Mouse (Mus musculus) liver, embryonic 16.5 days (tissue): Measurements from ENCODE around the gene B9d2. TPM values are rescaled to one million over a fixed set of nuclear protein-coding genes. Genes with fewer than 3 reads are reported as not detected.
"Not testable (repeated sequence)": the region's sequence is repeated elsewhere in the genome, so short reads cannot be mapped to it uniquely, and the experiment has no call there.

Source experiments
- ATAC-seq: fragments of 200-750 bp; cut with Nextera tagmentation; 2 replicates; pipeline ENCODE4 v1.8.0; 2017; ENCODE audit warnings: low read depth, mild to moderate bottlenecking, moderate number of reproducible peaks, moderate library complexity
- H3K27ac ChIP-seq: fragments of 300-500 bp; sonication (generic); 2 replicates; pipeline ENCODE4 v1.5.1; 2014; ENCODE audit warnings: mild to moderate bottlenecking, low read length
- H3K27me3 ChIP-seq: fragments of 300-500 bp; sonication (generic); 2 replicates; pipeline ENCODE4 v1.6.1; 2014; ENCODE audit warnings: low read depth, low read length, mixed read lengths; ENCODE audit not compliant: control insufficient read depth, insufficient read depth
- H3K36me3 ChIP-seq: fragments of 300-500 bp; sonication (generic); 2 replicates; pipeline ENCODE4 v1.6.1; 2014; ENCODE audit warnings: mild to moderate bottlenecking; ENCODE audit not compliant: control insufficient read depth, insufficient read depth
- H3K4me1 ChIP-seq: fragments of 300-500 bp; sonication (generic); 2 replicates; pipeline ENCODE4 v1.6.1; 2014; ENCODE audit warnings: low read depth, low read length, mixed read lengths; ENCODE audit not compliant: control insufficient read depth
- H3K4me2 ChIP-seq: fragments of 300-500 bp; sonication (generic); 2 replicates; pipeline ENCODE4 v1.6.1; 2014; ENCODE audit warnings: low read depth, low read length, mixed read lengths
- H3K4me3 ChIP-seq: fragments of 300-500 bp; sonication (generic); 2 replicates; pipeline ENCODE4 v1.5.1; 2014; ENCODE audit warnings: low read depth, mild to moderate bottlenecking, low read length
- H3K9ac ChIP-seq: fragments of 300-500 bp; sonication (generic); 2 replicates; pipeline ENCODE4 v1.6.1; 2014; ENCODE audit warnings: low read depth, low read length
- H3K9me3 ChIP-seq: fragments of 300-500 bp; sonication (generic); replicated peaks from 2 replicates; pipeline ENCODE4 v1.6.1; 2016; ENCODE audit warnings: low read length; ENCODE audit not compliant: control insufficient read depth
- WGBS: fragments of 180-500 bp; shearing (Covaris S2); extraction: QIAGEN DNeasy Blood & Tissue Kit; methylation state at CpG from one replicate; pipeline ENCODE4 v1.1.7; 2014; ENCODE audit not compliant: insufficient replicate concordance; 5-methylcytosine and 5-hydroxymethylcytosine counted together
- polyA plus RNA-seq: library from polyadenylated mRNA; unstranded; fragments of >200 nt; fragmentation: Nextera tagmentation; extraction: Ambion mirVana; gene quantifications from 2 replicates; pipeline ENCODE4 v1.2.1, GENCODE M21; 2015

The B9d2 gene
- polyA plus RNA-seq, 1 experiment from 2014 or later, result 20.1 TPM

- Histone ChIP-seq H3K27me3 (no peaks in the 10 kb centered on the region), H3K9ac (no peak overlapping the region), H3K27ac (no peak overlapping the region), H3K4me3 (no peak overlapping the region), H3K9me3 (no peaks in the 10 kb centered on the region), H3K4me1 (peaks cover 24% of the 10 kb centered on the region), H3K36me3 (peaks cover 23% of the 10 kb centered on the region), H3K4me2 (no peak overlapping the region)
- no peak for ATAC-seq
- WGBS, result 80% methylated on average over 9 of the region's 9 CpGs
Observed at GRCm38 (mm10) chr7:25712801-25713200, 32.2 kb downstream of the B9d2 start.

- Histone ChIP-seq H3K36me3 (peaks cover 23% of the 10 kb centered on the region), H3K4me3 (no peak overlapping the region), H3K9me3 (no peaks in the 10 kb centered on the region), H3K27me3 (no peaks in the 10 kb centered on the region), H3K4me1 (peaks cover 33% of the 10 kb centered on the region), H3K9ac (no peak overlapping the region), H3K4me2 (no peak overlapping the region), H3K27ac (no peak overlapping the region)
- WGBS, result 84% methylated on average over 8 of the region's 8 CpGs
- ATAC-seq, result no peak
Observed at GRCm38 (mm10) chr7:25714581-25714980, 34.0 kb downstream of the B9d2 start.

GRCm38 (mm10) chr7:25715731-25716271 is 35.2 kb downstream of the B9d2 start:
- H3K9me3 ChIP-seq, result no peaks in the 10 kb centered on the region
- no peak overlapping the region for H3K9ac ChIP-seq
- 90% methylated on average over 22 of the region's 22 CpGs for WGBS
- peaks cover 29% of the 10 kb centered on the region for H3K4me1 ChIP-seq
- no peak overlapping the region for H3K4me3 ChIP-seq
- H3K4me2 ChIP-seq, result no peak overlapping the region
- no peak overlapping the region for H3K27ac ChIP-seq
- H3K27me3 ChIP-seq, result no peaks in the 10 kb centered on the region
- ATAC-seq, result no peak
- H3K36me3 ChIP-seq, result peaks cover 26% of the 10 kb centered on the region

GRCm38 (mm10) chr7:25717478-25717877 is 36.9 kb downstream of the B9d2 start:
- Histone ChIP-seq H3K4me3 (no peak overlapping the region; the same call in 1 of the 2 replicates), H3K36me3 (peaks cover 34% of the 10 kb centered on the region), H3K4me2 (peak overlapping the region; percentile 87), H3K4me1 (peaks cover 28% of the 10 kb centered on the region), H3K9ac (no peak overlapping the region; the same call in 1 of the 2 replicates), H3K9me3 (no peaks in the 10 kb centered on the region), H3K27me3 (no peaks in the 10 kb centered on the region), H3K27ac (no peak overlapping the region)
- 73% methylated on average over 3 of the region's 3 CpGs for WGBS
- ATAC-seq, result no peak

- H3K9ac ChIP-seq, result peak within 1 kb of the TSS; percentile 90
- H3K36me3 ChIP-seq, result peaks cover 45% of the 10 kb centered on the region
- no peaks in the 10 kb centered on the region for H3K9me3 ChIP-seq
- H3K4me1 ChIP-seq, result peaks cover 33% of the 10 kb centered on the region
- WGBS, result 3% methylated on average over 32 of the region's 32 CpGs
- ATAC-seq, result peak; percentile 83
- peak within 1 kb of the TSS; percentile 90 for H3K4me3 ChIP-seq
- peak within 1 kb of the TSS; percentile 91 for H3K27ac ChIP-seq
- H3K27me3 ChIP-seq, result no peaks in the 10 kb centered on the region
- peak within 1 kb of the TSS; percentile 87 for H3K4me2 ChIP-seq
Observed at GRCm38 (mm10) chr7:25718788-25719417, 38.3 kb downstream of the B9d2 start, which contains the start of gene Ccdc97. Gene Ccdc97 (minus strand): TSS chr7:25719088.

GRCm38 (mm10) chr7:25719761-25720610 is 39.4 kb downstream of the B9d2 start:
- no peak overlapping the region; the same call in 1 of the 2 replicates for H3K9ac ChIP-seq
- H3K4me1 ChIP-seq, result peaks cover 33% of the 10 kb centered on the region

GRCm38 (mm10) chr7:25720760-25721159 is 40.2 kb downstream of the B9d2 start:
- H3K36me3 ChIP-seq, result peaks cover 45% of the 10 kb centered on the region
- no peak overlapping the region for H3K27ac ChIP-seq
- no peak overlapping the region for H3K4me3 ChIP-seq
- WGBS, result 79% methylated on average over 5 of the region's 5 CpGs
- no peaks in the 10 kb centered on the region for H3K9me3 ChIP-seq
- H3K9ac ChIP-seq, result no peak overlapping the region
- H3K4me1 ChIP-seq, result peaks cover 33% of the 10 kb centered on the region
- H3K27me3 ChIP-seq, result no peaks in the 10 kb centered on the region
- no peak overlapping the region for H3K4me2 ChIP-seq
- no peak for ATAC-seq

More at GRCm38 (mm10) chr7:25719761-25720610, 39.4 kb downstream of the B9d2 start:
- no peak for ATAC-seq
- WGBS, result 45% methylated on average over 10 of the region's 10 CpGs
- Histone ChIP-seq H3K9me3 (no peaks in the 10 kb centered on the region), H3K27ac (peak overlapping the region; percentile 91), H3K27me3 (no peaks in the 10 kb centered on the region), H3K4me2 (peak overlapping the region; percentile 87; the same call in 1 of the 2 replicates), H3K4me3 (no peak overlapping the region), H3K36me3 (peaks cover 45% of the 10 kb centered on the region)

GRCm38 (mm10) chr7:25721776-25722175 is 41.2 kb downstream of the B9d2 start:
- H3K36me3 ChIP-seq, result peaks cover 53% of the 10 kb centered on the region
- ATAC-seq, H3K9ac ChIP-seq, H3K27ac ChIP-seq, H3K9me3 ChIP-seq, H3K4me3 ChIP-seq, H3K4me2 ChIP-seq, H3K27me3 ChIP-seq: not testable (repeated sequence)
- peaks cover 33% of the 10 kb centered on the region for H3K4me1 ChIP-seq

- H3K4me3 ChIP-seq, result no peak overlapping the region
- no peak for ATAC-seq
- H3K4me1 ChIP-seq, result peaks cover 11% of the 10 kb centered on the region
- H3K9me3 ChIP-seq, result no peaks in the 10 kb centered on the region
- peaks cover 86% of the 10 kb centered on the region for H3K36me3 ChIP-seq
- H3K27ac ChIP-seq, result no peak overlapping the region
- H3K9ac ChIP-seq, result no peak overlapping the region
- H3K27me3 ChIP-seq, result no peaks in the 10 kb centered on the region
- H3K4me2 ChIP-seq, result no peak overlapping the region
- 69% methylated on average over 19 of the region's 19 CpGs for WGBS
Observed at GRCm38 (mm10) chr7:25725886-25726285, 45.3 kb downstream of the B9d2 start.
